Mouse (Mus musculus) granulocyte monocyte progenitor cell, adult 5-6 weeks (primary cell): ENCODE measurements around the gene Vav1. TPM values are rescaled to one million over a fixed set of nuclear protein-coding genes. Genes with fewer than 3 reads are reported as not detected.

ENCODE experiments used
- ATAC-seq: replicated peaks from 2 replicates; pipeline ENCODE4 v1.8.0; 2016; ENCODE audit warnings: mild to moderate bottlenecking, moderate TSS enrichment, inconsistent platforms; ENCODE audit not compliant: poor library complexity, severe bottlenecking
- total RNA-seq, 2 experiments: library from RNA; stranded (forward) in 1 of 2; stranded (reverse) in 1 of 2; fragments of 200-712, 200-1000 nt in 1 of 2; fragments of >200 nt in 1 of 2; fragmentation: Nextera tagmentation in 1 of 2; gene quantifications; 2 replicates each; pipeline ENCODE4 v1.2.3; 2014 to 2017

The Vav1 gene
- total RNA-seq, 2 experiments from 2014 or later: 139 to 284 TPM

- peak; percentile 2; the same call in 1 of the 2 replicates for ATAC-seq
Observed at GRCm38 (mm10) chr17:57250461-57251160, 28.3 kb upstream of the Vav1 start.

- ATAC-seq: no peak
Observed at GRCm38 (mm10) chr17:57251431-57251830, 27.5 kb upstream of the Vav1 start.

GRCm38 (mm10) chr17:57253306-57253705, 25.6 kb upstream of the Vav1 start:
- no peak for ATAC-seq

GRCm38 (mm10) chr17:57255354-57255753, 23.5 kb upstream of the Vav1 start:
- no peak for ATAC-seq

GRCm38 (mm10) chr17:57256921-57257485, 21.9 kb upstream of the Vav1 start:
- no peak for ATAC-seq

- no peak for ATAC-seq
Observed at GRCm38 (mm10) chr17:57258191-57258590, 20.7 kb upstream of the Vav1 start.

- no peak for ATAC-seq
Observed at GRCm38 (mm10) chr17:57259742-57260141, 19.2 kb upstream of the Vav1 start.

GRCm38 (mm10) chr17:57260351-57260750, 18.5 kb upstream of the Vav1 start:
- no peak for ATAC-seq

GRCm38 (mm10) chr17:57261286-57261685, 17.6 kb upstream of the Vav1 start:
- ATAC-seq: no peak

- ATAC-seq: no peak
Observed at GRCm38 (mm10) chr17:57261796-57262195, 17.1 kb upstream of the Vav1 start.

- ATAC-seq: no peak
Observed at GRCm38 (mm10) chr17:57262901-57263550, 15.9 kb upstream of the Vav1 start.

- ATAC-seq: peak; percentile 73
Observed at GRCm38 (mm10) chr17:57264164-57264563, 14.7 kb upstream of the Vav1 start.

- peak; percentile 88 for ATAC-seq
Observed at GRCm38 (mm10) chr17:57264972-57265945, 13.6 kb upstream of the Vav1 start.

- ATAC-seq: no peak
Observed at GRCm38 (mm10) chr17:57267556-57268126, 11.3 kb upstream of the Vav1 start.

GRCm38 (mm10) chr17:57271301-57271700, 7.6 kb upstream of the Vav1 start:
- no peak for ATAC-seq

- no peak for ATAC-seq
Observed at GRCm38 (mm10) chr17:57273846-57274245, 5.1 kb upstream of the Vav1 start.

GRCm38 (mm10) chr17:57274686-57275085, 4.2 kb upstream of the Vav1 start:
- ATAC-seq: no peak

- ATAC-seq: peak; percentile 55
Observed at GRCm38 (mm10) chr17:57275111-57275996, 3.5 kb upstream of the Vav1 start.

- ATAC-seq: no peak
Observed at GRCm38 (mm10) chr17:57275997-57276351, 2.9 kb upstream of the Vav1 start.
